Mouse (Mus musculus) G1E-ER4 (cell line): ENCODE measurements around the gene 2810004N23Rik. TPM values are rescaled to one million over a fixed set of nuclear protein-coding genes. Genes with fewer than 3 reads are reported as not detected.

Experiments
- GATA1 ChIP-seq: IDR thresholded peaks from one replicate; pipeline ENCODE4 v1.8.0; 2012; ENCODE audit warnings: low read length, inconsistent platforms
- polyA plus RNA-seq: library from polyadenylated mRNA; stranded (reverse); fragments of >175 nt; gene quantifications from 2 replicates; pipeline ENCODE4 v1.2.3, GENCODE M21; 2012

Gene 2810004N23Rik
- polyA plus RNA-seq, 1 experiment: 24.8 TPM

GRCm38 (mm10) chr8:124878141-124878540 is 15.2 kb upstream of the 2810004N23Rik start:
- TF ChIP-seq GATA1: no peak

DNA sequence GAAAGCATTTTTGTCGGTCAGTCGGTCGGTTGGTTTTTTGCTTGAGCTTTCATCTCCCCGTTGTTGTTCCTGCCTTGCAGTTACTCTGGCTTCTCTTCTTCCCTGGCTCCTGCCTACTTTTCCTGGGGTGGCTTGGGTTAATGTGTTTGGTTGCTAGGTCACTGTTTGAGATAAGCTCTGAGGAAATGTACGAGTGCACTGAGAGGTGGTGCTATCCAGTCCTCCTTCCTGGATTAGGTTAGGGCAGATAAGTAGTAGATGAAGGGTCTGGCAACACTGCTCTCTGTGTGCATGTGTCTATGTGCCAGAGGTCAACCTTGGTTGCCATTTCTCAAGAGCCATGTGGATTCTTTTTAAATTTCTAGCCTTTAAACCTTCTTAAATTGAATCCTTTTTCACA is 9.8 kb upstream of the 2810004N23Rik start:
- no peak for TF ChIP-seq GATA1

DNA sequence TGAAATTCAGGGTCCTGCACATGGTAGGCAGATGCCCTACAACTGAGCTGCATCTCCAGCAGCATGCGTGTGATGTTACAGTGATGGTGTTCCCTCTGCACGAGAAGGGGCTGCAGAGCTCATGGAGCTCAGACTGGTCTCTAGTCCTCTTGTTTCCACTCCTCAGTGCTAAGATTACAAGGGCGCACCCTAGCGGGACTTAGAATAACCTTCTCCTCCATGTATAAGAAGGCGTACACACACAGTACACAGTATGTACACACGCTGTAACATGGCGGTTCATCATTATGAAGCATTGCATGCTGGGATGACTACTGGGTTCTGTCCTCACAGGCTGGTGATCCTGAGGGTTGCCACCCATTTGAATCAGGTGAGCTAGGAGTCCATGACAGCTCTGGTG is 9.2 kb upstream of the 2810004N23Rik start:
- TF ChIP-seq GATA1: no peak

- TF ChIP-seq GATA1: no peak
Measured at GRCm38 (mm10) chr8:124871474-124871873, 8.6 kb upstream of the 2810004N23Rik start.

DNA sequence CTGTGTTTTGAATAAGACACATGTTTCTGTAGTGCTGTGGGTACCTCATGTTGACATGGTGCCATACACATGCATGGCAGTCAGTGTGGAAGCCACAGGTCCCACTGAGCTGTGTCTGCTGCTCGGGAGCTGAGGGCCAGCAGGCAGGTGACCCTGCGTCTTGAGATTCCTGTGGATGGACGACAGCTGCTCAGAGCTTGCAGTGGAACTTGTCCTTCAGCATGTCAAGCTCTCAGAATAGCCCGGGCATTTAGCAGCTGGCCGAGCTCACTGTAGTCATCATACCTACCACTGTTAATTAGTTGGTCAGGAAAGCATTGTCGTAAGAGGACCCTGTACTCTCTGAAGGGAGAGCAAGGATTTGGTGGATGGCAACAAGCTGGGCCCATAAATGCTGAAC is 6.8 kb upstream of the 2810004N23Rik start:
- no peak for TF ChIP-seq GATA1

DNA sequence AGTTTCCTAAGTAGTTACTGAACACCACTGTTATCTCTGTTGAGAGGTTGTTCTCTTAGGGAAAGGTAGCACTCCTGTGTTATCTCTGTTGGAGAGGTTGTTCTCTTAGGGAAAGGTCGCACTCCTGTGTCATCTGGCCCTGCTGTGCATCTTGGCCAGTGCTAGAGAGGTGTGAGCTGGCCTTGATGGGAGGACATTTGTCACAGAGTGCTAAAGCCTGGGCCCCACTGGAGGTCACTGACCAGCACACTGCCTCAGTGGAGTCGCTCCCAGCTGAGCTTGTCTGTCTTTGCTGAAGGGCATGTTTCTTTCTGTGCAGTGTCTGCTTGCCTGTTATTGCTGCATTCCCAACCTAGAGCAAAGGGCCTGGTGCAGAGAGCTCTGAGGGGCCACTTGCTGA is 4.2 kb upstream of the 2810004N23Rik start:
- TF ChIP-seq GATA1: no peak

DNA sequence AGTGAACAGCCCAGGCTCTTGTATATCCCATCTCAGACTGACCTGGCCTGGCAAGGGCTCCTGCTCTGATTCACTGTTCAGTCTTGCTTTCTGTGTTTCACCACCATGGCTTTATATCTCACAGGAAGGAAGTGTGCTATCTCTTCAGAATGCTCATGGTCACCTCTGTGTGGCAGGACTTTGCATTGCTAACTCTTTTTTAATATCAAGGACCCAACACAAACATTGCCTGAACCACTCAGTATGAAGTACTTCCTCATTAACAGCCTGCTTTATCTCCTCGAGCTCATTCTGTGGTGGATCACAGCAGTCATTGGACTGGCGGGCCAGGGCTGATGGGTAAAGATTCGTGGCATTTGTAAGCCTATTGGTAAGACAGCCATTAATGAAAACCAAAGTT is 3.7 kb upstream of the 2810004N23Rik start:
- TF ChIP-seq GATA1: peak; percentile 31

DNA sequence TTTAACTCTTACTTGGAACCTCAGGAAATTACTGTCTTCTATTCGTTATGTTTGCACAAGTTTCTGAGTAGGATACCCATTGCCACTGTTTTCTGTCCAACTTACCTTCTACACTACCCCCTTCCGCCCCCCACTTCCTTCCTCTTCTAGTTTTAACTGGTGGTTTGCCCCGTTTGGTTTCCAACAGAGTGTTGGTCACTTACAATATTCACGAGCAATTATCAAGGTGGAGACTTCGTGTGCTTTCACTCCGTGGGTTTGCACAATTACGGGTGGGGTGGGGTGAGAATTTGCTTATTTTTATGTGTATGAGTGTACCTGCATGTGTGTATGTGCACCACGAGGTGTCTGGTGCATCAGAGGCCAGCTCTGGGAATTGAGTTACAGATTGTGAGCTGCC is 809 bp upstream of the 2810004N23Rik start:
- TF ChIP-seq GATA1: no peak

DNA sequence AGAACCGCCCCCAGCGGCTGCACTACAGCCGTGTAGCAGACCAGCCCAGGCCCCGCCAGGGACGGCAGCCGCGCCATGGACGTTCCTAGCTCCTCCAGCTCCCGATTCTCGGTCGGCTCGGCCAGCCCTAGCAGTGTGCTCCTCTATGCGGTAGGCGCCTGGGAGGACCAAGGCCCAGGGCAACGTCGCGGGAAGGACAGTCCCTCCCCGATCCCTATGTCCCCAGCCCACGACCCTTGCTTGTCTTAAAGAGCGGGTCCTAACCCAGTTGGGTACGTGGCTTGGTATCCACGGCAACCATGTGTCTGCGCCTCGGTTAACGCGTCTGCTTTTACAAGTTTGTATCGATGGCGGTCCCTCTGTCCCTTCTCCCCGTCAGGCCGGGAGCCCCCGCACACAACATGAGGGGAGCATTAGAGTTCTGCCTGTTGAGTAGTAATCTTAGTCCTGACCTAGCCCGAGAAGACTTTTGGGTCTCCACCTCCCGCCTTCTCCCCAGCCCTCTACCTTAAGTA is 300 bp upstream of the 2810004N23Rik start:
- TF ChIP-seq GATA1: no peak

DNA sequence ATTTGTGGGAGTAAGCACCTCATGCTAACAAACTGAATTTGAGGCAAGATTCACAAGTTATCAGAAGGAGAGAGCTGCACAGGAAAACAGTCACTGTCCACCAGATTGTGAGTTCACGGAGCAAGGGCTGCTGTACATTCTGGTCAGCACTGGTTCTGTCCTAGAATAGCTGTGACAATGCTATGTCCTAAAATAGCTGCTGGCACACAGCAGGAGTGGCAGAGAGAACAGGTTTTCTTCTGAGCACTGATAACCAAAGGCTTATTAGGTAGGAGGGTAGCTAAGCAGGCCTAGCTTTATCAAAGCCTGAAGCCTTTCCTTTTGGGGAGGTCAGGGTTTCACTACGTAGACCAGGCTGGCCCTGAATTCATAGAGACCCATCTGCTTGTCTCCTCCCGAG is 2.7 kb downstream of the 2810004N23Rik start:
- TF ChIP-seq GATA1: no peak

GRCm38 (mm10) chr8:124859466-124859865 is 3.5 kb downstream of the 2810004N23Rik start:
- TF ChIP-seq GATA1: no peak

- TF ChIP-seq GATA1: no peak
Measured at GRCm38 (mm10) chr8:124853511-124853910, 9.4 kb downstream of the 2810004N23Rik start.

DNA sequence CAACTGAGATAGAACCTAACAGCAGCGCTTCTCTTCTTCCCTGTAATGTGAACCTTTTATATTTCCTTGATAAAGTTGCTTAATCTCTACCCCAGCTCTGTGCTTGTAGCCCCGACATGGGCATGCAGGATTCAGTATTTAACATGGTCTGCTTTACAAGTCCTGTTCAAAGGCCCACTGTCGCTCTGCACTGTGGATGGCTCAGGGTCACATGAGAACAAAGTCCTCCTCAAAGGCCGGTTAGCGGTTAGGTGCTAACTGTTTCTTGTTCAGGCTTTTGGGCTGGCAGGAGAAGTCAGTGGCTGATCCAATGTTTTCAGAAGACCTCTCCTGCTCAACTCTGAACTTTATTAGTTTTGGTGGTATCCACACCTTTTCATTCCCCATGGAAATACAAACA is 17.3 kb downstream of the 2810004N23Rik start:
- no peak for TF ChIP-seq GATA1

GRCm38 (mm10) chr8:124845131-124845530 is 17.8 kb downstream of the 2810004N23Rik start:
- TF ChIP-seq GATA1: no peak

DNA sequence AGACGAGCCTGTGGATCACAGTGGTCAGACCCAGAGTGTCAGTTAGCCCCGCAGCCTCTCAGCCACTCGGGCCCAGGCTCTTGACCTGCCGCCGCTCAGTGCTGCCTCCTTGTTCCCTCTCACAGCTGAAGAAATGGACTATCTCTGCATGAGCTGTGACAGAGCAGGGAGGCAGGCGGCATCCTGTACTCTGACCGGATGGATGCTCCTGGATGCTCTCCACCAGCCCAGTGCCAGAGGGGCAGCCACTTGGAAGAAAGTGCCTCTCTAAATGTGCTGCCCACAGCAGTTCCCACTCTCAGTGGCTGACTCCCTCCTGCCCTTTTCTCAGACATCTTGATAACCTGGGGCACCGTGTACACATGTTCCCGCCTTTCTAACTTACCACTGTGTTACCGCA is 21.1 kb downstream of the 2810004N23Rik start:
- no peak for TF ChIP-seq GATA1

- TF ChIP-seq GATA1: no peak
Measured at GRCm38 (mm10) chr8:124840900-124841299, 22.0 kb downstream of the 2810004N23Rik start.

GRCm38 (mm10) chr8:124839371-124839770 is 23.5 kb downstream of the 2810004N23Rik start:
- no peak for TF ChIP-seq GATA1

GRCm38 (mm10) chr8:124837956-124838355 is 25.0 kb downstream of the 2810004N23Rik start:
- no peak for TF ChIP-seq GATA1
